Mouse (Mus musculus): ENCODE measurements around the gene Golga4. TPM values are rescaled to one million over a fixed set of nuclear protein-coding genes. Genes with fewer than 3 reads are reported as not detected.

Gene Golga4
- polyA plus RNA-seq, 1 experiment from 2014 or later = 34.1 TPM

DNA sequence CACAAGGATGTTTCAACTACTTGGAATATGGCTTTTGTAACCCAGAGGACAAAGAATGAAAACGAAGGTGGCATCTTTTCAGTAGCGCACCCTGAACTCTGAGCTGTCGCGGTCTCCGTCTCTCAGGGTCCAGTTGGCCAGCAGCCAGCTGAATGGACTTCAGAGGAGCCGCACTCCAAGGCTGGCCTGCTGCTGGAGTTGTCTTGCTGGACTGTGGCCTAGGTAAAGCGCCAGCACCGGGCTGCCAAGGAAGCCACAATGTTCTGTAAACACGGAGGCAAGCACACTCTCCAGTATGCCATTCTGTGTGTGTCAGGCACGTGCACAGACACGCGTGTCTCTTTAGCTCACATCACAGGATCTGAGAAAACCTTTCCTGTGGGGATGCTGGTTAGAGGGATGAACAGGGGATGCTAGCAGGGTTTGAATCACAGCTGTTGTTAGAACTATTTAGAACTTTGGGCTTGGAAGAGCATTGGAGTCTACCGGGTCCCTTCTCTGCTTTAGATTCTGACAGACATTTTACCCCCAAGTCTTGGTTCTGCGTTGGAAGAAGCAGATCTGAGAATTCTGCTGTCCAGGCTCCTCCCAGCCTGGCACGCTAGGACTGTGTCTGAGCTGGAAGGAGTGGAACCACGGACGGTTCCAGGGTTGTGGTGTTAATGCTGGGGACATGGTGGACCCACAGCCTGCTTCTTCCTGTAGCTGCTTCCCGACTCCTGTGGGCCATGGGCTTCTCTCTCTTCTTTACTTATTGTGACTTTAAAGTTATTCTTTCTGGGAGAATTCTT, 116.5 kb downstream of the Golga4 start:
- DNase-seq (ENCODE audit: low spot score) = no peak

DNA sequence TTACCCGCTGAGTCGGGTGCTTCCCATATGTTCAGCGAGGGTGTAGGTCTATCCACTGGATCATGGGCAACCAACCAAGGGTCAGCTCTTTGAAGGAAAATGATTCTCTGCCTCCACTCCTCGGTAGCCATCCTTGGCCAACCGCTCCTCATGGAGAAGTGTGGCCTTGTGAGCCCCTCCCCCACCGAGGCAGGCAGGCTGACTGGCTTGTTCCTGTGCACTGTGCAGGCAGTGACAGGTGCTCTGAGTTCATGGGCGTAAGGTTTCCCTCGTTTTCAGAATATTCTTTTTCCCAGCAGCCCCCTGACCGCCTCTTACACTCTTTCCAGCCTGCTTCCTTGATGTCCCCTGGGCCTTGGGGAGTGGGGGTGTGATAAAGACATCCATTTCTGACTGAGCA, 117.4 kb downstream of the Golga4 start:
- DNase-seq (ENCODE audit: low spot score) = no peak

DNA sequence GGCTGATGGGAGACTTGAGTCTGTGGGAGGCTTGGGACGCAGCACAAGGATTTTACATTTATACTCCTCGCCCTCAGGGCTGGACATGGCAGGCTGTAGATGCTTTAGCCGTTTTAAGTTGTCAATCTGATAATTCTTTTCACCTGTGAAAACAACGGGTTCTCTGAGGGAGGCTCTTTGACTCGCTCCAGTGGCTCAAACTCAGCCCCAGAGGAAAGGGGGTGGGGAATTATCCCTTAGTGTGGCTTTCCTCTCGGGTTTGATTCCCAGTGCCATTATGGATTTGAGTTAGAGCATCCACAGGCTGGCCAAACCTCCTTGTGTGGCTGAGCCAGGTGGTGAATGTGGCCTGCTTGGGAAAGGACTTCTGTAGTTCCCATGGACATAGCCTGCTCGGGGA, 118.1 kb downstream of the Golga4 start:
- DNase-seq (ENCODE audit: low spot score) = no peak

DNA sequence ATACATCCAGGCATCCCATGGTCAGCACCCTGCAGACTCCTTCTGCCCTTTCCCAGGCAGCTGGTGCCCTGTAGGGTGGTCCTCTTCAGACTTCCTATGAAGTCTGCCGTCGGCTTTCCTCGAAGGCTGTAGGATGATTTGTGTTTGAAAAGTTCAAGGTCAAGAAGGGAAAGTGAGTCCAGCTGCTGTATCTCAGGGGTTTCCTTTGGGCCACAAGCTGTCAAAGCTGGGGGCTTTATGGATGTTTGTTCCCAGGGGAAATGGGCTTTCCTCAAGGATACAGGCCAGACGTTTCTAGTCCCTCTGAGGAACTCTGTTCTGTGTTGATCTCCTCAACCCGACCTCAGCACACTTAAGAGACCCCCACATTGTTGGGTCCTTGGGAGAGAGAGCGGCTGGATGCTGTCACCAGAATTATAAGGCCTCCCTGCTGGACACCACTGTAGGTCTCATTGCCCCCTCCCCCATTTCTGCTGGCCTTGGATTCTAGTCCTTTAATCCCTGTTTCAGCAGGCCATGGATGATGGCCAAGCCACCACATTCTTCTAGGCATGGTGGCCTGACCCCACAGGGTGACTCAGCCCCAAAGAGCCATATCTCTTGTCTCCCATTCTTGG, 123.8 kb downstream of the Golga4 start:
- no peak for DNase-seq (ENCODE audit: low spot score)

Other genes with a start within 250 kb of the Golga4 start
- 0.06 and 0.18 TPM in 2 replicates for gene Eomes, start 28.1 kb upstream of the Golga4 start, polyA plus RNA-seq (2015; fragmentation: Nextera tagmentation; extraction: Ambion mirVana)
- 1.9 and 3.3 TPM in 2 replicates for gene Itga9, start 100.4 kb downstream of the Golga4 start, polyA plus RNA-seq (2015; fragmentation: Nextera tagmentation; extraction: Ambion mirVana)